Mouse (Mus musculus): ENCODE measurements around the gene Tbc1d8.

- TF ChIP-seq POLR2A (IDR thresholded peaks at IDR 0.05; ENCODE audit: insufficient read depth, low read depth, low read length) = no peak
- peak; percentile 90 for TF ChIP-seq CTCF (IDR thresholded peaks at IDR 0.05)
Measured at GRCm38 (mm10) chr1:39522519-39522918, 44.0 kb upstream of the Tbc1d8 start.

Measured in heart, adult 2 months (tissue).